Mouse (Mus musculus): Measurements from ENCODE around the gene Gm3159.
A peak's percentile ranks its signal among the peaks of the same experiment; 100 is the strongest.
"Not testable (repeated sequence)": the region's sequence is repeated elsewhere in the genome, so short reads cannot be mapped to it uniquely, and the experiment has no call there.

The Gm3159 gene

DNA sequence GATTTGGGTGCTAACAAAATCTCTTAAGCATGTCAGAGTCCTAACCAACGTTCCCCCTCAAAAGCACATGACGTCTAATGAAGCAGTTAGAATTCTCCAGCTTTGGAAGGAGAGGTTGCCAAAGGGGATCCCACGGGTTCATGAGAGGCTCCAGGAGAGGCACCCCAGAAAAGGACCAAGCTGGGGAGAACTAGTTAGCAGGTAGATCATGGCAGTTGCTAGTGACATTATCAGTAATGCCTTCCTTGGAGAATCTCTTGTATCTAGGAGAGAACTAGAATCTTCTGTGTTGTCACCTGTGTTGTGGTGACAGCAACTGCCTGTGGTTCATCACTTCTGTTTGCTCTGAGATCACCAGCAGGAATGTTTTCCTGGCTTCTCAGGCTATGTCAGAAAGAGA lies at the start of gene Gm3159:
Gene Gm3159, plus strand, starts transcription at position 301 of the 400 bp plus-strand sequence.
- not testable (repeated sequence) for DNase-seq (ENCODE audit: low read depth, low spot score)

DNA sequence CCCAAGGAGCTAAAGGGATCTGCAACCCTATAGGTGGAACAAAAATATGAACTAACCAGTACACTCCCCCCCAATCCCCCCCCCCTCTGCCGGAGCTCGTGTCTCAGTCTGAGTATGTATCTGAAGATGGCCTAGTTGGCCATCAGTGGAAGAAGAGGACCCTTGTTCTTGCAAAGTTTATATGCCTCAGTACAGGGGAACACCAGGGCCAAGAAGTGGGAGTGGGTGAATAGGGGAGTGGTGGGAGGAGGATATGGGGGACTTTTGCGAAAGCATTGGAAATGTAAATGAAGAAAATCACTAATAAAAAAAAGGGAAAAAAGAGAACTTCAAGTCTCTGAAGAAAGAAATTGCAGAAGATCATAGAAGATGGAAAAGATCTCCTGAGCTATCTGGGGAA lies 28.3 kb upstream of the Gm3159 start:
- not testable (repeated sequence) for DNase-seq (ENCODE audit: low read depth, low spot score)

DNA sequence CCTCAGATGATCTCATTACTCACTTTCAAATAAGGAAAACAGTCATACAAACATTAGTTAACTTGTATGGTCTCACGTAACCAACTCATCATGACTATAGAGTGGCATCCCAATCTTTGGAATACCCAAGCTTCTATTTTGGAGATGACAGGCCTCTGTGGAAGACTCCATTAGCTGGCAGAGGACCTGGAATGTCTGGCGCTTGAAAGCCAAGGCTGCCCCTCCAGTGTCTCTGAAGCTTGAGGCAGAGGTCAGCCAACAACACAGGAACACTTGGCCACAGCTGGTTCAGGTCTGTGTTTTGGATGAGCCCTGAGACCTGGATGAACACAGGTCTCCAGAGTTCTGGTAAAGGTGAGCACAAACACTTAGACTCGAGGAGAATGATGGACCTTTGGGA lies 27.6 kb upstream of the Gm3159 start:
- not testable (repeated sequence) for DNase-seq (ENCODE audit: low read depth, low spot score)

GRCm38 (mm10) chr14:4377871-4378270 lies 19.5 kb upstream of the Gm3159 start:
- DNase-seq (ENCODE audit: low read depth, low spot score), result not testable (repeated sequence)

DNA sequence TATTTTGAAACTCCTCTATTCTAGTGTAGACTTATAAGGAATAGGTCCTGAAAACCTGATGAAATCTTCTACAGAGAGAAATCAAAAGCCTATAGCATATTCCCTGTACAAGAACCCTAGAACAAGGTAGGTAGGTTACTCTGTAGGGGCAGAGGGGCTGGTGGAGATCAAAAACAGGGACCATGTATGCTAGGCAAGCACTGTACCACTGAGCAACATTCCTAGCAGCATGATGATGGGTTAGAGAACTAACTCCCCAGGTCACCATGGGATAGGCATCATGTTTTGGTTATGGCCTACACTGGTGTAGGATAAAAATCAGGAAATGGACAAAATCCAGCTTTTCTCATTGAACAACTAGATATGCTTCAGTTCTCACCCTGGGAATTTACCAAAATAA lies 11.7 kb upstream of the Gm3159 start:
- not testable (repeated sequence) for DNase-seq (ENCODE audit: low read depth, low spot score)

GRCm38 (mm10) chr14:4392841-4393530 lies 4.3 kb upstream of the Gm3159 start:
- DNase-seq (ENCODE audit: low read depth, low spot score), result not testable (repeated sequence)

- DNase-seq (ENCODE audit: low read depth, low spot score), result not testable (repeated sequence)
These were observed 1.3 kb downstream of the Gm3159 start for GRCm38 (mm10) chr14:4398624-4399023.

DNA sequence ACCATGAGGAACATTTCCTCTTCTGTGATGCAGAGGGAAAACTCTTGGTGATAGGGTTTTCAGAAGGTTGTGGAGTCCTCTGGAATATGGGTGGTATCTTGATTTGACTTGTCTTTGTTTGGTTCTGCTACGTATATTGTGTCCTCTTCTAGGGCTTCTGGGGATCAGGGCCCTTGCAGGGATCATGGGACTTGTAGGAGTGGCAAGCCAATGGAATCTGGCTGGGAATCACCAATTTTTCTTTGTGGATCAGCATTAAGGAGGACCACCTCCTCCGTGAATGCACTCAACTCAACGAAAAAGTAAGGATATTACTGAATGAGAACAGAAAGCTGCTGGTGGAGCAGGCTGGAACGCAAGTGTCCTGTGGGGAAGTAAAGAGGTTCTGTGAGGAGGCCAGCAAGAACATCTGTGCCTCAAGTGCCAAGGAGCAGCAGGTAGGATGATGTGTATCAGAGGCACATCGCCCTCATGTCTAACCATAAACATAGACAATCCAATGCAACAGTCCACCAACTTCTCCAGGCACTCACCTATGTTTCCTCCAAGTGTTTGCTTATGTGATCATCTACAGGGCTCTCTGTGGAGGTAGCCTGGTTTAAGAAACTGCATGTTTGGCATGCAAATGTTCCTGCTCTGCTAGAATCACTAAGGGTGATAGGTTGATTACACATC lies 2.9 kb downstream of the Gm3159 start:
- not testable (repeated sequence) for DNase-seq (ENCODE audit: low read depth, low spot score)

DNA sequence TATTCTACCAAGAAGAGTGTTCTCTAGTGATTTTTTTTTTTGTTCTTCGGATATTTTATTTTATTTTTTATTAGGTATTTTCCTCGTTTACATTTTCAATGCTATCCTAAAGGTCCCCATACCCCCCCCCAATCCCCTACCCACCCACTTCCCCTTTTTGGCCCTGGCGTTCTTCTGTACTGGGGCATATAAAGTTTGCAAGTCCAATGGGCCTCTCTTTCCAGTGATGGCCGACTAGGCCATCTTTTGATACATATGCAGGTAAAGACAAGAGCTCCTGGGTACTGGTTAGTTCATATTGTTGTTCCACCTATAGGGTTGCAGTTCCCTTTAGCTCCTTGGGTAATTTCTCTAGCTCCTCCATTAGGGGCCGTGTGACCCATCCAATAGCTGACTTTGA lies 3.9 kb downstream of the Gm3159 start:
- DNase-seq (ENCODE audit: low read depth, low spot score), result not testable (repeated sequence)

DNA sequence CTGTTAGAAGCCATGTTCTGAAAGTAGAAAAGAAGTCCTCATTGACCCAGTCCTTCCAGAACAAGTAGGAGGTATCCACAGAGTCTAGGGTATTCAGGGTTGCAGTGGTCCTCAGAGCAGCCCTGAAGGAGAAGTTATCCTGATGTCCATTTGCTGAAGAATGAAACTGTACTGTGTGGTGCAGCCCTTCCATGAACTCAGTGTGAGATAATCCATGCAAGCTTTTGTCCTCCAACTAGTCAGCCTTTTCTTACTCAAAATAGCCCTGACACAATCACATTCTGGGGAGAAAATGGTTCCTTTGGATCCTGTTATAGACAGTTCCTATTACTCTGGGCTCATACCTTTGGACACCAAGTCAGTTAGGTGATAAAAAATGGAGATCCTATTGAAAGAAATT lies 6.5 kb downstream of the Gm3159 start:
- not testable (repeated sequence) for DNase-seq (ENCODE audit: low read depth, low spot score)

GRCm38 (mm10) chr14:4409939-4410338 lies 12.6 kb downstream of the Gm3159 start:
- not testable (repeated sequence) for DNase-seq (ENCODE audit: low read depth, low spot score)

GRCm38 (mm10) chr14:4414965-4415835 lies 17.9 kb downstream of the Gm3159 start, which contains the start of gene Gm3164:
Gene Gm3164 (plus strand): TSS chr14:4415448.
- peak; percentile 29 for DNase-seq (ENCODE audit: low read depth, low spot score)

- DNase-seq (ENCODE audit: low read depth, low spot score), result not testable (repeated sequence)
These were observed 33.4 kb downstream of the Gm3159 start, which contains the start of gene Gm3173 for GRCm38 (mm10) chr14:4430692-4431091. Gene Gm3173 (plus strand): TSS chr14:4430992.
